Mouse (Mus musculus) liver, embryonic 11.5 days (tissue): ENCODE data around the gene Trp53i13. TPM values are rescaled to one million over a fixed set of nuclear protein-coding genes. Genes with fewer than 3 reads are reported as not detected.
A peak's percentile ranks its signal among the peaks of the same experiment; 100 is the strongest.

Source experiments
- ATAC-seq: fragments of 200-750 bp; cut with Nextera tagmentation; replicated peaks from 2 replicates; pipeline ENCODE4 v1.8.0; 2017; ENCODE audit warnings: moderate number of reproducible peaks, mild to moderate bottlenecking, moderate TSS enrichment, moderate library complexity; ENCODE audit not compliant: low FRiP score
- DNase-seq: peaks from one replicate; pipeline ENCODE4 v3.0.0-alpha.2; 2017; ENCODE audit warnings: low spot score
- H3K27ac ChIP-seq: fragments of 300-500 bp; sonication (generic); 2 replicates; pipeline ENCODE4 v1.5.1; 2014; ENCODE audit warnings: mild to moderate bottlenecking, low read depth, low read length, control low read depth
- H3K27me3 ChIP-seq: fragments of 300-500 bp; sonication (generic); replicated peaks from 2 replicates; pipeline ENCODE4 v1.6.1; 2014; ENCODE audit warnings: low read length, mixed read lengths; ENCODE audit not compliant: control insufficient read depth, insufficient read depth
- H3K36me3 ChIP-seq: fragments of 300-500 bp; sonication (generic); 2 replicates; pipeline ENCODE4 v1.6.1; 2014; ENCODE audit warnings: mild to moderate bottlenecking, low read length, moderate library complexity, mixed read lengths; ENCODE audit not compliant: control insufficient read depth, insufficient read depth
- H3K4me1 ChIP-seq: fragments of 300-500 bp; sonication (generic); replicated peaks from 2 replicates; pipeline ENCODE4 v1.6.1; 2014; ENCODE audit warnings: low read length, mixed read lengths; ENCODE audit not compliant: control insufficient read depth, insufficient read depth
- H3K4me2 ChIP-seq: fragments of 300-500 bp; sonication (generic); 2 replicates; pipeline ENCODE4 v1.6.1; 2014; ENCODE audit warnings: mild to moderate bottlenecking, control low read depth, moderate library complexity
- H3K4me3 ChIP-seq: fragments of 300-500 bp; sonication (generic); 2 replicates; pipeline ENCODE4 v1.5.1; 2014; ENCODE audit warnings: low read depth, low read length, control low read depth
- H3K9ac ChIP-seq: fragments of 300-500 bp; sonication (generic); 2 replicates; pipeline ENCODE4 v1.6.1; 2014; ENCODE audit warnings: low read depth, low read length, control low read depth
- H3K9me3 ChIP-seq: fragments of 300-500 bp; sonication (generic); 2 replicates; pipeline ENCODE4 v1.6.1; 2016; ENCODE audit warnings: low read length, inconsistent platforms, mixed read lengths; ENCODE audit not compliant: control insufficient read depth
- WGBS: fragments of 180-500 bp; shearing (Covaris S2); extraction: QIAGEN DNeasy Blood & Tissue Kit; methylation state at CpG from one replicate; pipeline ENCODE4 v1.1.7; 2014; 5-methylcytosine and 5-hydroxymethylcytosine counted together
- polyA plus RNA-seq: library from polyadenylated mRNA; unstranded; fragments of >200 nt; fragmentation: Nextera tagmentation; extraction: Ambion mirVana; gene quantifications from 2 replicates; pipeline ENCODE4 v1.2.1, GENCODE M21; 2014

Gene Trp53i13
- polyA plus RNA-seq, 1 experiment from 2014 or later: 17.9 TPM

- H3K9me3 ChIP-seq: no peaks in the 10 kb centered on the region
- no peak overlapping the region; the same call in 1 of the 2 replicates for H3K27ac ChIP-seq
- DNase-seq: no peak
- H3K9ac ChIP-seq: no peak overlapping the region
- peaks cover 11% of the 10 kb centered on the region for H3K36me3 ChIP-seq
- H3K4me3 ChIP-seq: no peak overlapping the region
- no peak overlapping the region for H3K4me2 ChIP-seq
- no peaks in the 10 kb centered on the region for H3K27me3 ChIP-seq
- peaks cover 58% of the 10 kb centered on the region for H3K4me1 ChIP-seq
- no peak for ATAC-seq
These were observed 20.3 kb downstream of the Trp53i13 start for GRCm38 (mm10) chr11:77495507-77495906.

GRCm38 (mm10) chr11:77494782-77495181 lies 21.0 kb downstream of the Trp53i13 start:
- no peak overlapping the region for H3K27ac ChIP-seq

DNA sequence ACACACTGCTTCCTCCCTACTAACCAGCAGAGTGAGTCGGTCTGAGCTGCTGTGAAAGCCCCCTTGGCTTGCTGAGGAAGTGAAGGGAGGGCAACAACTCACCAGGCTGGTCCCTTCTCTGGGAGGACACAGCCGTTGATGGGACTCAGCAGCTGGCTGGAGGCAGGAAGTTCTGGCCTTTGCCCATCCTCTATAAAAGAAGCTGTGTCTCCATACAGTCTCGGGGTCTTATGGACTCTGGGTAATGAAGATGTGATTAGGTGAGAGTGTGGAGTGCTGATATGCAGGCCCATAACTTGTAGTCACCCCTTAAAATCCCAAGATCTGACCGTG lies 21.5 kb downstream of the Trp53i13 start:
- no peak for DNase-seq
- Histone ChIP-seq H3K27me3 (no peaks in the 10 kb centered on the region), H3K36me3 (peaks cover 2% of the 10 kb centered on the region), H3K4me3 (peak overlapping the region; percentile 93), H3K4me2 (peak overlapping the region; percentile 98), H3K9me3 (no peaks in the 10 kb centered on the region), H3K4me1 (peaks cover 59% of the 10 kb centered on the region), H3K9ac (peak overlapping the region; percentile 91), H3K27ac (peak overlapping the region; percentile 91)
- ATAC-seq: no peak
- WGBS: 29% methylated on average over 4 of the region's 4 CpGs

More at GRCm38 (mm10) chr11:77494782-77495181, 21.0 kb downstream of the Trp53i13 start:
- WGBS: 75% methylated on average over 6 of the region's 6 CpGs
- ATAC-seq (no peak), DNase-seq (no peak)
- Histone ChIP-seq H3K4me2 (peak overlapping the region; percentile 98), H3K4me3 (peak overlapping the region; percentile 93), H3K36me3 (peaks cover 6% of the 10 kb centered on the region), H3K9ac (peak overlapping the region; percentile 91), H3K9me3 (no peaks in the 10 kb centered on the region), H3K4me1 (peaks cover 59% of the 10 kb centered on the region), H3K27me3 (no peaks in the 10 kb centered on the region)

- DNase-seq (no peak), ATAC-seq (peak; percentile 4; the same call in 1 of the 2 replicates)
- H3K4me3 ChIP-seq: peak within 1 kb of the TSS; percentile 93
- no peaks in the 10 kb centered on the region for H3K9me3 ChIP-seq
- peak within 1 kb of the TSS; percentile 98 for H3K4me2 ChIP-seq
- WGBS: 2% methylated on average over 69 of the region's 74 CpGs
- H3K36me3 ChIP-seq: no peaks in the 10 kb centered on the region
- H3K4me1 ChIP-seq: peaks cover 61% of the 10 kb centered on the region
- peak within 1 kb of the TSS; percentile 91 for H3K27ac ChIP-seq
- no peaks in the 10 kb centered on the region for H3K27me3 ChIP-seq
- H3K9ac ChIP-seq: peak within 1 kb of the TSS; percentile 91
These were observed 22.1 kb downstream of the Trp53i13 start, which contains the start of gene Git1 for GRCm38 (mm10) chr11:77493512-77494343. Git1 (plus strand) TSS chr11:77493562.

- H3K36me3 ChIP-seq: no peaks in the 10 kb centered on the region
These were observed 22.9 kb downstream of the Trp53i13 start for GRCm38 (mm10) chr11:77492911-77493332.

GRCm38 (mm10) chr11:77492311-77492871 lies 23.4 kb downstream of the Trp53i13 start:
- Histone ChIP-seq H3K27ac (peak overlapping the region; percentile 91), H3K4me1 (peaks cover 60% of the 10 kb centered on the region), H3K9ac (peak overlapping the region; percentile 91), H3K27me3 (no peaks in the 10 kb centered on the region), H3K4me3 (peak overlapping the region; percentile 93), H3K36me3 (no peaks in the 10 kb centered on the region), H3K4me2 (peak overlapping the region; percentile 98), H3K9me3 (no peaks in the 10 kb centered on the region)
- DNase-seq (no peak), ATAC-seq (peak; percentile 1; the same call in 1 of the 2 replicates)
- WGBS: under 1% methylated on average over 13 of the region's 18 CpGs

More at GRCm38 (mm10) chr11:77492911-77493332, 22.9 kb downstream of the Trp53i13 start:
- ATAC-seq: peak; percentile 81
- Histone ChIP-seq H3K9me3 (no peaks in the 10 kb centered on the region), H3K27me3 (no peaks in the 10 kb centered on the region), H3K9ac (peak overlapping the region; percentile 91), H3K4me2 (peak overlapping the region; percentile 98), H3K27ac (peak overlapping the region; percentile 91), H3K4me1 (peaks cover 65% of the 10 kb centered on the region), H3K4me3 (peak overlapping the region; percentile 93)
- DNase-seq: peak; percentile 92
- under 1% methylated on average over 32 of the region's 32 CpGs for WGBS

DNA sequence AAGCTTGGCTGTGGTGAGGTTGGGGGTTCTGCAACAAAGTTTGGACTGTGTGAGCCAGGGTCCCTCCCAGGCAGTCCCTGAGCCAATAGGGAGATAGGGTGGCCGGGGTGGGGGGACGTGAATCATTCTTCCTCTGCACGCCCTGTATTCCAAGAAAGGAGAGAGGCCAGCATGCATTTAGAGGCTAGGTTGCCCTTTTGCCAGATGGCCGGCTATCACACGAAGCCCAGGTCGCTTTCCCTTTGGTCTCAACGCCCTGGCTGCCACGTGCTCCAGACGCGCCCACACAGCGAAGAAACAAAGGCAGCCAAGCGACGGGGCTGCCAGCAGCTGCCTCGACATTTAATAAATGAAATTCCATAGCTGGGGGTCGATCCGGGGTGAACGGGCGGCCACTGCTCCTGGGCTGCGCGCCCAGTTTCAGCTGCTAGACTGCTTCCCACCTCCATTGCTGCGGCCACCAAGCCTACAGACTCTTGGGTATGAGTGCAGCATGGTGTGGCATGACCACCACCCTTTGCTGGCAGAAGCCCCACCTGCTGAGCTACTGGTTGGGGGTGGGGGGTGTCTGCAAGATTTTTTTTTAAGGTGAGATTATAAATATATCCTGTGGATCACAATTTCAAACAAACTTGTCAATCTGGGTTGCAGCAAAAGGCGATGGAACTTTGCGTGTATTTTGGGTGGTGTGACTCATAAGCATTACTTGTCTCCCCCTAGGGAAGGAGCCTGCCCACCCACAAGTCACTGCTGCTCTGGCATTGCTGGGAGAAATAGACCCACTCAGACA lies 24.1 kb downstream of the Trp53i13 start:
- Histone ChIP-seq H3K36me3 (no peaks in the 10 kb centered on the region), H3K4me3 (peak overlapping the region; percentile 93), H3K4me2 (peak overlapping the region; percentile 98), H3K9ac (peak overlapping the region; percentile 91), H3K4me1 (peaks cover 53% of the 10 kb centered on the region), H3K27me3 (no peaks in the 10 kb centered on the region), H3K27ac (peak overlapping the region; percentile 91), H3K9me3 (no peaks in the 10 kb centered on the region)
- under 1% methylated on average over 23 of the region's 23 CpGs for whole genome bisulfite sequencing
- peak; percentile 48 for ATAC-seq
- DNase-seq: no peak

- Histone ChIP-seq H3K9me3 (no peaks in the 10 kb centered on the region), H3K27ac (peak overlapping the region; percentile 91), H3K4me1 (peaks cover 50% of the 10 kb centered on the region), H3K27me3 (no peaks in the 10 kb centered on the region), H3K36me3 (no peaks in the 10 kb centered on the region), H3K4me2 (peak overlapping the region; percentile 98), H3K9ac (peak overlapping the region; percentile 91), H3K4me3 (peak overlapping the region; percentile 93)
- DNase-seq (peak; percentile 95), ATAC-seq (peak; percentile 62)
- 0% methylated on average over 13 of the region's 13 CpGs for WGBS
These were observed 24.7 kb downstream of the Trp53i13 start for GRCm38 (mm10) chr11:77491123-77491501.
